Mouse (Mus musculus) neutrophil, adult 65 days (primary cell): Measurements from ENCODE around the gene Exosc1. TPM values are rescaled to one million over a fixed set of nuclear protein-coding genes. Genes with fewer than 3 reads are reported as not detected.

Experiments
- total RNA-seq: library from RNA; stranded (reverse); gene quantifications from 2 replicates; pipeline ENCODE4 v1.2.4, GENCODE M21; 2023

Gene Exosc1
- 9.9 and 13.9 TPM in 2 replicates for total RNA-seq

GRCm38 (mm10) chr19:41933179-41934086, at the start of gene Exosc1, which contains the start of gene Zdhhc16:
Gene Exosc1 (minus strand): TSS chr19:41933423.
Gene Zdhhc16 (plus strand): TSS chr19:41933480.

DNA sequence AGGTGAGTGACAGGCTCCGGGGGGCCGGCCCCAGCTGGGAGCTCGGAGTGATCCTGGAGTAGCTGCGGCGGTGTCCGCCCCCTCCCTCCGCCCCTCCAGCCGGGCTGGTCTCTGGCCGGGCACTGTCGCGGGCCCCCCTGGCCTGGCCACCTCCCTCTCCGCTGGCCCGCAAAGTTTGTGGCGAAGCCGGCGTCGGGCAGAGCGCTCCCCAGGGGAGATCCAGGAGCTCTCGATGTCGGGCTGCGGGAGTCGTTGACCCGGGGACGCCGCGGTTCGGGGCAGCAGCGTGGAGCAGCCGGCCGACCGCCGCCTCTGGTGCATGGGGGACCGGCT, 48.3 kb upstream of the Exosc1 start, which contains the start of gene Ubtd1:
Gene Ubtd1 (plus strand): TSS at position 169 of the 333 bp plus-strand sequence.

GRCm38 (mm10) chr19:41980819-41981594, 47.8 kb upstream of the Exosc1 start, which contains the start of gene Mms19:
Gene Mms19 (minus strand): TSS chr19:41981157.

GRCm38 (mm10) chr19:41911178-41912073, 21.8 kb downstream of the Exosc1 start, which contains the start of gene Pgam1:
Gene Pgam1 (plus strand): TSS chr19:41911923.

DNA sequence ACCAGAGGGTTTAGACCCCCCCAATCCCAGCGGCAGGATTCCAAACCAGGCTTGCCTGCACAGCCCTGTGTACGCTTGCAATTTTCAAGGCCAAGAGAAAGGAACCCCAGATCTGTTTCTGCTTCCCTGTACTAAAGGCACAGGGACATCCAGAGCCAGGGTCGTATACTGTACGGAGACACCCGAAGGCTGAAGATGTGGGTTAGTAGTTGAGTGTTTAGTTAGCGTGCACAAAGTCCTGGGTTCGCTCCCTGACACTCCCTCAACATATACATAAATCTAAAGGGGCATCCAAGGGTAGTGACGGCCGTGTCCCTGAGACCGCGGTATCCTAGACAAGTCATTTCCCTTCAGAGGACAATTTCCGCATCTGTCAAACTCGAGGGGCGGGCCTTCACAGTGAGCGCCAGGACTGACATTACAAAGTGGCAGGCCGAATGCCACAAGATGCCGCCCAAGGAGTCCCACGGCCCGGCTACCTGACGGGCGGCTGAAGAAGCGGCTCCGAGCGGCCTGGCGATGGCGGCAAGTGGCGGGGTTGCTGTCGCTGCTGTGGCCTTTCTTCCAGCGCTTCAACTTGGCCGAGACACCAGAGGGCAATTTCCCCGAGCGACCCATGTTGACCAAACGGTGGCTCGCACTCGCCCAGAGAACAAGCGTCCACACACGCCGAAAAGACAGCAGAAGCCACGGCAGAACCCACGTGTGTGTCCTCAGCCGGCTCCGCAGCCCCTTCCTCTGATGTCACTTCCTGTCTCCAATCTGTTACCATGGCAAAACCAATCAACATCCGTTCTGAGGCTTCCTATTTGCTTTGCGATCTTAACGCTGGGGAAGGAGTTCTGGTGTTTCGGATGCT, 37.5 kb downstream of the Exosc1 start, which contains the start of gene Rrp12:
Gene Rrp12 (minus strand): TSS at position 714 of the 859 bp plus-strand sequence.

Other genes starting within 250 kb of the Exosc1 start
- gene Slit1, start 189.8 kb downstream of the Exosc1 start, total RNA-seq = 0.23 and 0.98 TPM in 2 replicates
- gene Arhgap19, start 131.4 kb downstream of the Exosc1 start, total RNA-seq = 55.0 and 62.0 TPM in 2 replicates
- 37.2 and 42.7 TPM in 2 replicates for gene Frat1, start 103.5 kb downstream of the Exosc1 start, total RNA-seq
- gene Frat2, start 85.3 kb downstream of the Exosc1 start, total RNA-seq = 62.4 and 80.8 TPM in 2 replicates
- gene Rrp12, start 37.2 kb downstream of the Exosc1 start, total RNA-seq = 33.1 and 42.2 TPM in 2 replicates
- 332 and 338 TPM in 2 replicates for gene Pgam1, start 21.5 kb downstream of the Exosc1 start, total RNA-seq
- 24.5 and 33.2 TPM in 2 replicates for gene Zdhhc16, start 57 bp upstream of the Exosc1 start, total RNA-seq
- 28.7 and 54.6 TPM in 2 replicates for gene Mms19, start 47.7 kb upstream of the Exosc1 start, total RNA-seq
- 34.6 and 35.8 TPM in 2 replicates for gene Ubtd1, start 48.3 kb upstream of the Exosc1 start, total RNA-seq
- not detected in 2 replicates for gene Ankrd2, start 102.6 kb upstream of the Exosc1 start, total RNA-seq
- gene Hoga1, start 112.2 kb upstream of the Exosc1 start, total RNA-seq = not detected in 2 replicates
- gene 4933411K16Rik, start 118.8 kb upstream of the Exosc1 start, total RNA-seq = not detected in 2 replicates
- not detected in 2 replicates for gene Morn4, start 152.9 kb upstream of the Exosc1 start, total RNA-seq
- 46.1 and 62.7 TPM in 2 replicates for gene Pi4k2a, start 157.0 kb upstream of the Exosc1 start, total RNA-seq
- 0.47 and 2.0 TPM in 2 replicates for gene Avpi1, start 195.6 kb upstream of the Exosc1 start, total RNA-seq
- 13.1 and 14.7 TPM in 2 replicates for gene Marveld1, start 214.0 kb upstream of the Exosc1 start, total RNA-seq
- gene Zfyve27, start 230.5 kb upstream of the Exosc1 start, total RNA-seq = 83.0 and 144 TPM in 2 replicates